Mouse (Mus musculus): ENCODE measurements at regions not wholly inside any gene's neighbourhood (a gene's known extent, or its start where the extent isn't known, plus 50 kb on each side); places are given as distances from the start of the nearest gene placed in this dataset.
"Not testable (repeated sequence)": the region's sequence is repeated elsewhere in the genome, so short reads cannot be mapped to it uniquely, and the experiment has no call there.

- no peak overlapping the region for H3K9ac ChIP-seq (replicated peaks)
- H3K4me2 ChIP-seq (replicated peaks) = no peak overlapping the region
- no peaks in the 10 kb centered on the region for H3K27me3 ChIP-seq
- no peak for ATAC-seq (replicated peaks)
- no peak overlapping the region for H3K27ac ChIP-seq (replicated peaks)
- no peaks in the 10 kb centered on the region for H3K36me3 ChIP-seq
- no peak overlapping the region for H3K4me3 ChIP-seq
- H3K9me3 ChIP-seq = no peaks in the 10 kb centered on the region
- H3K4me1 ChIP-seq = peaks cover 16% of the 10 kb centered on the region
- WGBS = 12% methylated on average over 9 of the region's 9 CpGs
Observed at GRCm38 (mm10) chr11:63246052-63246661, 117.4 kb downstream of the Pmp22 start.

- Histone ChIP-seq H3K27ac (replicated peaks) (no peak overlapping the region), H3K4me3 (no peak overlapping the region), H3K36me3 (no peaks in the 10 kb centered on the region), H3K27me3 (no peaks in the 10 kb centered on the region), H3K9me3 (no peaks in the 10 kb centered on the region), H3K4me2 (replicated peaks) (no peak overlapping the region), H3K9ac (replicated peaks) (no peak overlapping the region), H3K4me1 (peaks cover 15% of the 10 kb centered on the region)
- ATAC-seq (replicated peaks) = no peak
- 83% methylated on average over 8 of the region's 8 CpGs for WGBS
Observed at GRCm38 (mm10) chr11:63252012-63252856, 123.5 kb downstream of the Pmp22 start.

GRCm38 (mm10) chr11:63252968-63253602 is 124.3 kb downstream of the Pmp22 start:
- no peak for ATAC-seq (replicated peaks)
- 46% methylated on average over 5 of the region's 5 CpGs for WGBS
- no peak overlapping the region for H3K9ac ChIP-seq (replicated peaks)
- no peaks in the 10 kb centered on the region for H3K27me3 ChIP-seq
- H3K27ac ChIP-seq (replicated peaks) = no peak overlapping the region
- no peak overlapping the region for H3K4me2 ChIP-seq (replicated peaks)
- H3K4me3 ChIP-seq = no peak overlapping the region
- no peaks in the 10 kb centered on the region for H3K9me3 ChIP-seq
- peaks cover 15% of the 10 kb centered on the region for H3K4me1 ChIP-seq
- H3K36me3 ChIP-seq = no peaks in the 10 kb centered on the region

GRCm38 (mm10) chr11:63264432-63265061 is 135.8 kb downstream of the Pmp22 start:
- Histone ChIP-seq H3K27me3 (no peaks in the 10 kb centered on the region), H3K4me3 (no peak overlapping the region), H3K27ac (replicated peaks) (no peak overlapping the region), H3K9me3 (no peaks in the 10 kb centered on the region), H3K4me2 (replicated peaks) (0 out of 2 replicates have a peak overlapping the region, but pooled peaks have one; percentile 11), H3K4me1 (0 out of 2 replicates have a peak, but pooled peaks cover 3% of the 10 kb centered on the region), H3K36me3 (no peaks in the 10 kb centered on the region), H3K9ac (replicated peaks) (no peak overlapping the region)
- ATAC-seq (replicated peaks) = no peak
- WGBS = 47% methylated on average over 9 of the region's 9 CpGs

GRCm38 (mm10) chr11:63266290-63266689 is 137.5 kb downstream of the Pmp22 start:
- ATAC-seq (replicated peaks) = not testable (repeated sequence)

GRCm38 (mm10) chr11:63276641-63277040 is 147.9 kb downstream of the Pmp22 start:
- H3K27me3 ChIP-seq = no peaks in the 10 kb centered on the region
- no peaks in the 10 kb centered on the region for H3K4me1 ChIP-seq
- no peak overlapping the region for H3K4me2 ChIP-seq (replicated peaks)
- no peak overlapping the region for H3K9ac ChIP-seq (replicated peaks)
- no peak for ATAC-seq (replicated peaks)
- no peak overlapping the region for H3K4me3 ChIP-seq
- 88% methylated on average over 5 of the region's 5 CpGs for WGBS
- H3K27ac ChIP-seq (replicated peaks) = no peak overlapping the region
- H3K36me3 ChIP-seq = no peaks in the 10 kb centered on the region
- H3K9me3 ChIP-seq = no peaks in the 10 kb centered on the region

More at GRCm38 (mm10) chr11:63266290-63266689, 137.5 kb downstream of the Pmp22 start:
- 85% methylated on average over 2 of the region's 2 CpGs for WGBS
- H3K9ac ChIP-seq (replicated peaks); H3K27me3 ChIP-seq; H3K4me3 ChIP-seq; H3K27ac ChIP-seq (replicated peaks); H3K4me2 ChIP-seq (replicated peaks); H3K9me3 ChIP-seq; H3K36me3 ChIP-seq; H3K4me1 ChIP-seq: not testable (repeated sequence)

GRCm38 (mm10) chr11:63281839-63282238 is 153.1 kb downstream of the Pmp22 start:
- Histone ChIP-seq H3K27ac (replicated peaks) (no peak overlapping the region), H3K9me3 (no peaks in the 10 kb centered on the region), H3K9ac (replicated peaks) (no peak overlapping the region), H3K4me1 (no peaks in the 10 kb centered on the region), H3K4me2 (replicated peaks) (no peak overlapping the region), H3K4me3 (no peak overlapping the region), H3K27me3 (no peaks in the 10 kb centered on the region), H3K36me3 (no peaks in the 10 kb centered on the region)
- ATAC-seq (replicated peaks) = no peak
- 92% methylated on average over 5 of the region's 5 CpGs for WGBS

GRCm38 (mm10) chr11:63282541-63282940 is 153.8 kb downstream of the Pmp22 start:
- no peaks in the 10 kb centered on the region for H3K4me1 ChIP-seq
- no peak overlapping the region for H3K27ac ChIP-seq (replicated peaks)
- no peak overlapping the region for H3K4me3 ChIP-seq
- no peaks in the 10 kb centered on the region for H3K27me3 ChIP-seq
- H3K9me3 ChIP-seq = no peaks in the 10 kb centered on the region
- WGBS = 91% methylated on average over 10 of the region's 10 CpGs
- no peaks in the 10 kb centered on the region for H3K36me3 ChIP-seq
- H3K9ac ChIP-seq (replicated peaks) = no peak overlapping the region
- no peak overlapping the region for H3K4me2 ChIP-seq (replicated peaks)
- ATAC-seq (replicated peaks) = no peak

GRCm38 (mm10) chr11:63286026-63286425 is 157.2 kb downstream of the Pmp22 start:
- 58% methylated on average over 2 of the region's 2 CpGs for WGBS
- no peak for ATAC-seq (replicated peaks)

GRCm38 (mm10) chr11:63287766-63288165 is 159.0 kb downstream of the Pmp22 start:
- no peaks in the 10 kb centered on the region for H3K4me1 ChIP-seq
- no peak overlapping the region for H3K4me2 ChIP-seq (replicated peaks)
- H3K4me3 ChIP-seq = no peak overlapping the region
- H3K36me3 ChIP-seq = no peaks in the 10 kb centered on the region
- no peak for ATAC-seq (replicated peaks)
- no peaks in the 10 kb centered on the region for H3K27me3 ChIP-seq
- H3K9me3 ChIP-seq = no peaks in the 10 kb centered on the region
- no peak overlapping the region for H3K27ac ChIP-seq (replicated peaks)
- H3K9ac ChIP-seq (replicated peaks) = no peak overlapping the region
- 36% methylated on average over 2 of the region's 2 CpGs for WGBS

More at GRCm38 (mm10) chr11:63286026-63286425, 157.2 kb downstream of the Pmp22 start:
- Histone ChIP-seq H3K36me3 (no peaks in the 10 kb centered on the region), H3K27ac (replicated peaks) (no peak overlapping the region), H3K9ac (replicated peaks) (no peak overlapping the region), H3K4me3 (no peak overlapping the region), H3K4me1 (no peaks in the 10 kb centered on the region), H3K4me2 (replicated peaks) (no peak overlapping the region), H3K27me3 (no peaks in the 10 kb centered on the region), H3K9me3 (no peaks in the 10 kb centered on the region)

GRCm38 (mm10) chr11:63290618-63291017 is 161.8 kb downstream of the Pmp22 start:
- Histone ChIP-seq H3K4me1 (no peaks in the 10 kb centered on the region), H3K4me3 (no peak overlapping the region), H3K27ac (replicated peaks) (no peak overlapping the region), H3K36me3 (no peaks in the 10 kb centered on the region), H3K4me2 (replicated peaks) (no peak overlapping the region), H3K9ac (replicated peaks) (no peak overlapping the region), H3K9me3 (no peaks in the 10 kb centered on the region), H3K27me3 (no peaks in the 10 kb centered on the region)
- ATAC-seq (replicated peaks) = no peak
- 91% methylated on average over 13 of the region's 13 CpGs for WGBS

- Histone ChIP-seq H3K27me3 (no peaks in the 10 kb centered on the region), H3K4me3 (no peak overlapping the region), H3K9me3 (no peaks in the 10 kb centered on the region), H3K36me3 (no peaks in the 10 kb centered on the region), H3K4me2 (replicated peaks) (no peak overlapping the region), H3K9ac (replicated peaks) (no peak overlapping the region), H3K27ac (replicated peaks) (no peak overlapping the region), H3K4me1 (no peaks in the 10 kb centered on the region)
- no peak for ATAC-seq (replicated peaks)
- WGBS = 73% methylated on average over 4 of the region's 4 CpGs
Observed at GRCm38 (mm10) chr11:63293485-63293884, 164.7 kb downstream of the Pmp22 start.
